Mouse (Mus musculus): ENCODE results near the gene Hrnr.

DNA sequence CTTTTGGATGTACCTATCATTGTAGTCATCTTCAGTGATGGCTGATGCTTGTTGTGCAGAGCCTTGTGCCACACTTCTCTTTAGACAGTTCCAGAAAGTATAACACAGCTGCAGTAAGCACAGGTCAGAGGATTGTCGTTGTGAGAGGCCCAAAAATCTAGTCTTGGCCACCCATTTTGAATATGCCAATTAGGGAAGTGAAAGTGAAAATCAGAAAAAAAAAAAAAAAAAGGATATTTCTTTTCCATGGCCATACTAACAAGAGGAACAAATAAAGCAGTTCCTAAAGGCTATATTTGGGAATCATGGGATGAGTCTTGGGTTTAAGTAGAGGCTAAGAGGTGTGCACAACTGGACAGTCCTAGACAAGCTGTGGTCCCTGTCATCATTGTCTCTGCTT lies 55.6 kb downstream of the Hrnr start:
- TF ChIP-seq CTCF (IDR thresholded peaks at IDR 0.05; ENCODE audit: extremely low read depth, insufficient read length, insufficient replicate concordance, low read depth, low read length) = no peak
- no peak for TF ChIP-seq POLR2A (IDR thresholded peaks at IDR 0.05; ENCODE audit: low read depth, low read length)
